Mouse (Mus musculus): ENCODE results near the gene Mrps26. TPM values are rescaled to one million over a fixed set of nuclear protein-coding genes. Genes with fewer than 3 reads are reported as not detected.

The Mrps26 gene
- polyA plus RNA-seq, 1 experiment from 2014 or later: 70.5 TPM

Small RNAs within 50 kb of the gene (microRNA-seq; reads per million reads assigned to microRNA genes)
- gene Gm23876 (ENCODE audit: insufficient number of aligned reads): not detected

Other genes with a start within 250 kb of the Mrps26 start
- gene Cpxm1, start 166.2 kb upstream of the Mrps26 start, polyA plus RNA-seq (2014; fragmentation: Nextera tagmentation; extraction: Ambion mirVana): 27.1 and 29.9 TPM in 2 replicates
- not detected in 2 replicates for gene Gm28372, start 158.5 kb upstream of the Mrps26 start, polyA plus RNA-seq (2014; fragmentation: Nextera tagmentation; extraction: Ambion mirVana)
- not detected in 2 replicates for gene 1700020A23Rik, start 158.5 kb upstream of the Mrps26 start, polyA plus RNA-seq (2014; fragmentation: Nextera tagmentation; extraction: Ambion mirVana)
- not detected in 2 replicates for gene Tmem239, start 157.3 kb upstream of the Mrps26 start, polyA plus RNA-seq (2014; fragmentation: Nextera tagmentation; extraction: Ambion mirVana)
- 95.8 and 103 TPM in 2 replicates for gene Vps16, start 139.4 kb upstream of the Mrps26 start, polyA plus RNA-seq (2014; fragmentation: Nextera tagmentation; extraction: Ambion mirVana)
- gene Pced1a, start 139.0 kb upstream of the Mrps26 start, polyA plus RNA-seq (2014; fragmentation: Nextera tagmentation; extraction: Ambion mirVana): 9.6 and 12.2 TPM in 2 replicates
- gene Ptpra, start 113.5 kb upstream of the Mrps26 start, polyA plus RNA-seq (2014; fragmentation: Nextera tagmentation; extraction: Ambion mirVana): 116 and 128 TPM in 2 replicates
- not detected in 2 replicates for gene Oxt, start 12.4 kb downstream of the Mrps26 start, polyA plus RNA-seq (2014; fragmentation: Nextera tagmentation; extraction: Ambion mirVana)
- not detected in 2 replicates for gene Avp, start 18.8 kb downstream of the Mrps26 start, polyA plus RNA-seq (2014; fragmentation: Nextera tagmentation; extraction: Ambion mirVana)
- 20.5 and 21.5 TPM in 2 replicates for gene Fastkd5, start 66.3 kb downstream of the Mrps26 start, polyA plus RNA-seq (2014; fragmentation: Nextera tagmentation; extraction: Ambion mirVana)
- 17.8 and 21.5 TPM in 2 replicates for gene Ubox5, start 66.3 kb downstream of the Mrps26 start, polyA plus RNA-seq (2014; fragmentation: Nextera tagmentation; extraction: Ambion mirVana)
- gene Lzts3, start 79.1 kb downstream of the Mrps26 start, polyA plus RNA-seq (2014; fragmentation: Nextera tagmentation; extraction: Ambion mirVana): 1.6 and 1.7 TPM in 2 replicates
- 46.8 and 48.5 TPM in 2 replicates for gene Ddrgk1, start 100.9 kb downstream of the Mrps26 start, polyA plus RNA-seq (2014; fragmentation: Nextera tagmentation; extraction: Ambion mirVana)
- 152 and 156 TPM in 2 replicates for gene Itpa, start 103.9 kb downstream of the Mrps26 start, polyA plus RNA-seq (2014; fragmentation: Nextera tagmentation; extraction: Ambion mirVana)
- gene Slc4a11, start 133.8 kb downstream of the Mrps26 start, polyA plus RNA-seq (2014; fragmentation: Nextera tagmentation; extraction: Ambion mirVana): 1.2 TPM in 2 replicates